Mouse (Mus musculus): ENCODE results near the gene Hrasls. TPM values are rescaled to one million over a fixed set of nuclear protein-coding genes. Genes with fewer than 3 reads are reported as not detected.

Gene Hrasls
- polyA plus RNA-seq, 1 experiment from 2014 or later, result 0.60 TPM

DNA sequence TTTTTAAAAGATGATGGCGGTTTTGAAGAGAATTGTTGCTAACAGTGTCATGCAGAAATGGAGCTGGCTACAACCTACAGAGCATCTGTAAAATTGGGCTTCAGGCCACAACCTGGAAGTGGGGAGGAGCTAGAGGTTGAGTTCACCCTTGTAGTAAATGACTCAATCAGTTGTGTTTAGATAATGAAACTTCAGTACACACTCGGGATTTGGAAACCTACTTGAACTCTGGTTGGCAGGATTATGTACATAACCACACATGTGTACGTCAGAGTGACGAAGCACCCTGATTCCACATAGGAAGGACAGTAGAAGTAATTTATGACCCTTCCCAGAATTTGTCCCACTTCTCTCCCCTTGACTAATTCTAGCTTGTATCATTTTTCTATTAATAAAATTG lies 44.8 kb downstream of the Hrasls start:
- no peak overlapping the region for H3K4me2 ChIP-seq (ENCODE audit: low read depth, severe bottlenecking)
- H3K4me3 ChIP-seq (ENCODE audit: low read depth, low read length), result no peak overlapping the region
- 89% methylated on average over 4 of the region's 4 CpGs for WGBS
- H3K36me3 ChIP-seq (ENCODE audit: control insufficient read depth, insufficient read depth, low read length), result no peaks in the 10 kb centered on the region
- H3K9me3 ChIP-seq (ENCODE audit: control insufficient read depth, low read length), result no peaks in the 10 kb centered on the region
- ATAC-seq (ENCODE audit: insufficient number of reproducible peaks, low FRiP score, low TSS enrichment, low read depth) (no peak), DNase-seq (ENCODE audit: low spot score) (no peak)
- H3K27me3 ChIP-seq (ENCODE audit: control insufficient read depth, insufficient read depth, low read length), result no peaks in the 10 kb centered on the region
- no peak overlapping the region for H3K9ac ChIP-seq (ENCODE audit: low read length)
- no peak overlapping the region for H3K27ac ChIP-seq (replicated peaks; ENCODE audit: low read depth, low read length)
- H3K4me1 ChIP-seq (ENCODE audit: control insufficient read depth, insufficient read depth, low read length), result no peaks in the 10 kb centered on the region

Other genes with a start within 250 kb of the Hrasls start
- gene Atp13a5, start 169.0 kb downstream of the Hrasls start, polyA plus RNA-seq (2014; fragmentation: Nextera tagmentation; extraction: Ambion mirVana), result not detected in 2 replicates

Measured in limb, embryonic 11.5 days (tissue).